Mouse (Mus musculus) pancreas, adult 10 weeks (tissue): ENCODE data around the gene Olfr776. TPM values are rescaled to one million over a fixed set of nuclear protein-coding genes. Genes with fewer than 3 reads are reported as not detected.

Source experiments
- polyA plus RNA-seq: library from polyadenylated mRNA; stranded (reverse); fragments of 350-450 nt; fragmentation: Illumina TruSeq; extraction: RNeasy Lipid Tissue Mini Kit (QIAGEN cat#74804); gene quantifications from one replicate; pipeline ENCODE4 v1.2.3, GENCODE M21; 2015; ENCODE audit warnings: low read depth, low replicate concordance; ENCODE audit not compliant: insufficient read depth

Gene Olfr776
- not detected for polyA plus RNA-seq

DNA sequence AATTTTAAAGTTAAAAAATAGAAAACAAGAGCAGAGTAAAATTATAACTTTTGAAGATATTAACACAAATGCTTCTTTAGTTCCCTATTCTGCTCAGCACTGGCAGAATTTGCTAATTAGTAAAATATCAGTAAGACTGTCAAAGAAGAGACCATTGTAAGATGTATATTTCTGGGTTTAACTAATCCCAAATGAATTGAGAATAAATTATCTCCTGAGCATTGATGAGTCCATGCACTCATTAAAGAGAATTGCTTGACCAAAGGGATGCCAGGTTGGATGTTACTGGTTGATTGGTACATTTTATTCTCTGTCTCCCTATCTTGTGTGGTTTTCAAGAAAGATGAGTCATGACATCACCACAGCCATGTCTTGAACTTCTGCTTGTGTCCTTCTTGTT is at the start of gene Olfr776:
TSS of gene Olfr776 (plus strand) at position 301 of the 400 bp plus-strand sequence.

DNA sequence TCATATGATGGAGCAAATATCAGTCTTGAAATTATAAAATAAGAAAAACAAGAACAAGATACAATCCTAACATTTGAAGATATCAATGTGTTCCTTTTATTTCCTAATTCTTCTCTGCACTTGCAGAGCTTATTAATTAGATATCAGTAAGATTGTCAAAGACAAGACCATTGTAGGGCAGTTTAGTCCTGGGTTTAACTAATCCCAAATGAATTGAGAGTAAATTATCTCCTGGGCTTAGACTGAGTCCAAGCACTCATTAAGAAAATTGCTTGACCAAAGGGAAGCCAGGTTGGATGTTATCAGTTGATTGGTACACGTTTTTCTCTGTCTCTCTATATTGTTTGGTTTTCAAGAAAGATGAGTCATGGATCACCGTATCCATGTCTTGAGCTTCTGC is 23.0 kb upstream of the Olfr776 start, which contains the start of gene Olfr774:
TSS of gene Olfr774 (plus strand) at position 301 of the 400 bp plus-strand sequence.

DNA sequence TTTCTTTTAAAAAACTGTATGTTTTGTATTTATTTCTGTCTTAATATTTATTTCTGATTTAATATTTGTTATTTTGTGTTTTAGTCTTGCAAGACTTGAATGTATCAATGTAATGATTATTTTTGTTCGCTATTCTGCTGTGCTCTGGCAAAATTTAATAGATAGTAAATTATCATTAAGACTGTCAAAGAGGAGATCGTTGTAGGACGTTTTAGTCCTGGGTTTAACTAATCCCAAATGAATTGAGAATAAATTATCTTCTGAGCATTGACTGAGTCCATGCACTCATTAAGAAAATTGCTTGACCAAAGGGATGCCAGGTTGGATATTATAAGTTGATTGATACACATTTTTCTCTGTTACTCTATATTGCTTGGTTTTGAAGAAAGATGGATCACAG is 10.8 kb upstream of the Olfr776 start, which contains the start of gene Olfr775:
TSS of gene Olfr775 (plus strand) at position 301 of the 400 bp plus-strand sequence.

GRCm38 (mm10) chr10:129271081-129271535 is 12.2 kb downstream of the Olfr776 start, which contains the start of gene Olfr777:
Gene Olfr777, minus strand, starts transcription at chr10:129271485.

Other genes starting within 250 kb of the Olfr776 start
- gene Olfr763, start 248.3 kb upstream of the Olfr776 start, polyA plus RNA-seq, result not detected
- gene Olfr764-ps1, start 219.2 kb upstream of the Olfr776 start, polyA plus RNA-seq, result not detected
- not detected for gene Olfr765, start 209.1 kb upstream of the Olfr776 start, polyA plus RNA-seq
- gene Olfr766-ps1, start 190.2 kb upstream of the Olfr776 start, polyA plus RNA-seq, result not detected
- not detected for gene Olfr767, start 176.2 kb upstream of the Olfr776 start, polyA plus RNA-seq
- not detected for gene Olfr768, start 159.8 kb upstream of the Olfr776 start, polyA plus RNA-seq
- not detected for gene Olfr769, start 141.3 kb upstream of the Olfr776 start, polyA plus RNA-seq
- not detected for gene Olfr770, start 120.1 kb upstream of the Olfr776 start, polyA plus RNA-seq
- not detected for gene Olfr771, start 94.4 kb upstream of the Olfr776 start, polyA plus RNA-seq
- not detected for gene Olfr772, start 81.2 kb upstream of the Olfr776 start, polyA plus RNA-seq
- not detected for gene Olfr773, start 71.7 kb upstream of the Olfr776 start, polyA plus RNA-seq
- not detected for gene Olfr774, start 22.9 kb upstream of the Olfr776 start, polyA plus RNA-seq
- not detected for gene Olfr775, start 10.7 kb upstream of the Olfr776 start, polyA plus RNA-seq
- not detected for gene Olfr777, start 12.4 kb downstream of the Olfr776 start, polyA plus RNA-seq
- not detected for gene Olfr780, start 59.0 kb downstream of the Olfr776 start, polyA plus RNA-seq
- not detected for gene Olfr781, start 69.7 kb downstream of the Olfr776 start, polyA plus RNA-seq
- gene Olfr782, start 89.7 kb downstream of the Olfr776 start, polyA plus RNA-seq, result not detected
- gene Olfr784, start 125.0 kb downstream of the Olfr776 start, polyA plus RNA-seq, result not detected
- not detected for gene Olfr785, start 146.3 kb downstream of the Olfr776 start, polyA plus RNA-seq
- gene Olfr786, start 168.2 kb downstream of the Olfr776 start, polyA plus RNA-seq, result not detected
- not detected for gene Olfr787, start 202.7 kb downstream of the Olfr776 start, polyA plus RNA-seq
- gene Olfr788, start 211.9 kb downstream of the Olfr776 start, polyA plus RNA-seq, result not detected
- not detected for gene Olfr789, start 225.6 kb downstream of the Olfr776 start, polyA plus RNA-seq
- not detected for gene Olfr790, start 239.4 kb downstream of the Olfr776 start, polyA plus RNA-seq